Mouse (Mus musculus) kidney, postnatal 0 days (tissue): Measurements from ENCODE around the gene Col8a2. TPM values are rescaled to one million over a fixed set of nuclear protein-coding genes. Genes with fewer than 3 reads are reported as not detected.
A peak's percentile ranks its signal among the peaks of the same experiment; 100 is the strongest.

Experiments
- ATAC-seq: fragments of 200-750 bp; cut with Nextera tagmentation; replicated peaks from 2 replicates; pipeline ENCODE4 v1.8.0; 2017; ENCODE audit warnings: low read depth, moderate number of reproducible peaks, moderate TSS enrichment, moderate library complexity; ENCODE audit not compliant: low FRiP score
- DNase-seq: peaks from one replicate; pipeline ENCODE4 v3.0.0-alpha.2; 2016; ENCODE audit warnings: low spot score
- H3K27ac ChIP-seq: fragments of 300-500 bp; sonication (generic); 2 replicates; pipeline ENCODE4 v1.5.1; 2014; ENCODE audit warnings: mild to moderate bottlenecking
- H3K27me3 ChIP-seq: fragments of 300-500 bp; sonication (generic); 2 replicates; pipeline ENCODE4 v1.6.1; 2014; ENCODE audit warnings: low read length, mixed read lengths; ENCODE audit not compliant: insufficient read depth
- H3K36me3 ChIP-seq: fragments of 300-500 bp; sonication (generic); 2 replicates; pipeline ENCODE4 v1.6.1; 2014; ENCODE audit warnings: low read length, mixed read lengths; ENCODE audit not compliant: insufficient read depth
- H3K4me1 ChIP-seq: fragments of 300-500 bp; sonication (generic); replicated peaks from 2 replicates; pipeline ENCODE4 v1.6.1; 2014; ENCODE audit warnings: antibody characterized with exemption, low read length, mixed read lengths; ENCODE audit not compliant: insufficient read depth
- H3K4me2 ChIP-seq: fragments of 300-500 bp; sonication (generic); 2 replicates; pipeline ENCODE4 v1.6.1; 2014; ENCODE audit warnings: mild to moderate bottlenecking, low read length, moderate library complexity, mixed read lengths
- H3K4me3 ChIP-seq: fragments of 300-500 bp; sonication (generic); replicated peaks from 2 replicates; pipeline ENCODE4 v1.5.1; 2014; ENCODE audit warnings: low read depth, low read length
- H3K9ac ChIP-seq: fragments of 300-500 bp; sonication (generic); 2 replicates; pipeline ENCODE4 v1.6.1; 2014; ENCODE audit warnings: low read depth, low read length
- H3K9me3 ChIP-seq: fragments of 300-500 bp; sonication (generic); replicated peaks from 2 replicates; pipeline ENCODE4 v1.6.1; 2016; ENCODE audit warnings: low read length, inconsistent platforms, mixed read lengths
- CTCF ChIP-seq: IDR thresholded peaks from 2 replicates; pipeline ENCODE4 v1.5.1; 2016; ENCODE audit warnings: antibody characterized with exemption, low read depth, mild to moderate bottlenecking, moderate library complexity
- WGBS: fragments of 180-500 bp; shearing (Covaris S2); extraction: QIAGEN DNeasy Blood & Tissue Kit; methylation state at CpG from one replicate; pipeline ENCODE4 v1.1.7; 2014; 5-methylcytosine and 5-hydroxymethylcytosine counted together
- polyA plus RNA-seq: library from polyadenylated mRNA; unstranded; fragments of >200 nt; fragmentation: Nextera tagmentation; extraction: Ambion mirVana; gene quantifications from 2 replicates; pipeline ENCODE4 v1.2.1, GENCODE M21; 2015

Gene Col8a2
- polyA plus RNA-seq, 1 experiment from 2014 or later, result 8.1 TPM

DNA sequence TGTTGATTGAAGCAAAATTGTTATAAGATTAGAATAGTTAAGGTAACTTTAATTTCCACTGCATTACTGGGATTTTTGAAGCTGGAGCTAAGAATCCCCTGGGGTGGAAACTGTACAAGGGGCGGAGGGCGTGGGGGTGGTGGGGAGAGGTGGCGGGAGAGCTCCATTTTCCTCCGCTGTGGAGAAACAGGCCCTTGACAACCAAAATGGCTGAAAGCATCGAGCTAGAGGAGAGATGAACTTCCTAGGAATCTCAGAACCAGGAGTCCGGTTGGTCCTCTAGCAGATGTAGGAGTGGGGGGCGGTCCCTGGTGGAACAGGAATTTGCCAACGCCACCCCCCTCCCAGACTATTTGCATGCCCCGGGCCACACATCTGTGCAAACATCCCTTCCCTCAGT lies 4.9 kb upstream of the Col8a2 start:
- DNase-seq (no peak), ATAC-seq (no peak)
- Histone ChIP-seq H3K27me3 (peaks cover 8% of the 10 kb centered on the region), H3K4me2 (no peak overlapping the region), H3K4me1 (peaks cover 6% of the 10 kb centered on the region; the same call in 1 of the 2 replicates), H3K36me3 (no peaks in the 10 kb centered on the region), H3K9ac (no peak overlapping the region), H3K4me3 (no peak overlapping the region), H3K27ac (no peak overlapping the region), H3K9me3 (no peaks in the 10 kb centered on the region)
- 68% methylated on average over 9 of the region's 9 CpGs for WGBS
- no peak for TF ChIP-seq CTCF

DNA sequence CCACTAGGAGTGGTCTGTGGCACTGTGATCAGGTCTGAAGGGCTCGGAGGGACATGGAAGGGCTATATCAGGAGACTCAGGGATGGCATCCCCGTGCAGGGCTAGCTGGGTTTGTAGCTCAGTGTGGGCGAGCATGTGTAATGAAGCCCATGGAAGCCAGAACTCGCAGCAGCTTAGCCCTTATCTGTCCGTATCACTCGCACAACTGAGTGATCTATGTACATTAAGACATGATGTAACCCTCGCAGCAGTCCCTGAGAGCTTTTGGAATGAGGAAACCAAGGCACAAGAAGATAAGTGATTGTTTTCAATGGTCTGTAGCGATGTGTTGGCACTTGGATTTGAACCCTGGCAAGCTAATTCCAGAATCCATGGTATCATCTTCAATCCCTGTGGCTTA lies 3.0 kb upstream of the Col8a2 start:
- no peak overlapping the region for H3K9ac ChIP-seq
- no peak for DNase-seq
- WGBS, result 86% methylated on average over 8 of the region's 8 CpGs
- H3K9me3 ChIP-seq, result no peaks in the 10 kb centered on the region
- ATAC-seq, result no peak
- H3K36me3 ChIP-seq, result no peaks in the 10 kb centered on the region
- no peak overlapping the region for H3K4me3 ChIP-seq
- H3K4me2 ChIP-seq, result no peak overlapping the region
- H3K4me1 ChIP-seq, result peaks cover 8% of the 10 kb centered on the region; the same call in 1 of the 2 replicates
- H3K27me3 ChIP-seq, result peaks cover 15% of the 10 kb centered on the region
- H3K27ac ChIP-seq, result no peak overlapping the region
- TF ChIP-seq CTCF, result no peak

DNA sequence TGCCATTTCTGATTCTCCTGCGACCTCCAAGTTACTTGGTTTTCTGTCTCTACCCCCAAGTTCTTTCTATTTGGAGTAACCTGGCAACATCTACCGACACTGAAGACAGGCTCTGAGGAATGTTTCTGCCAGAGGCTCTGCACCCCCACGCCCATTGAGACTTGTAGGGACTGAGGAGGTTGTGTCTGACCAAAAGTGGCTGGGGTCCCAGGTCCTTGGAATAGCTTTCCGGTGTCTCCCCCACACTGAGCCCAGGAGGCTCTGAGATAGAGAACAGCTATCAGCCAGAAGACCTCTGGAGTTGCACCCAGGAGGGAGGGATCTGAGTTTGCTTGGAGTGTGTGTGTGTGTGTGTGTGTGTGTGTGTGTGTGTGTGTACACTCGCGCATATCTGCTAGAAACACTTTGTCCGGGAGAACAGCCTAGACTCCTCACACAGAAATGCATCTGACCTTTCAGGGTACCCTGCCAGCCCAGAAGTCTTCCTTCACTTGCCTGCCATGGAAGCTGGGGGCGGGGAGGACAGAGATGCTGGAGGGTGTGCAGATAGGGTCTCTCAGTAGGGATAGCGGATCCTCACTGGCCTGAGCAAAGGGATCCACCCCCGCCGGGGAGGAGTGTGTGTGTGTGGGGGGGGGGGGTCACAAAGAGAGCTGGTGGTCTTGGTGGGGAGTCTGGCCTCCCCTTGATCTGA lies 856 bp downstream of the Col8a2 start:
- Histone ChIP-seq H3K36me3 (no peaks in the 10 kb centered on the region), H3K27ac (no peak overlapping the region), H3K9ac (no peak overlapping the region), H3K9me3 (no peaks in the 10 kb centered on the region), H3K4me1 (peaks cover 17% of the 10 kb centered on the region; the same call in 1 of the 2 replicates), H3K4me3 (no peak overlapping the region), H3K4me2 (peak overlapping the region; percentile 77), H3K27me3 (peaks cover 15% of the 10 kb centered on the region)
- no peak for TF ChIP-seq CTCF
- WGBS, result 30% methylated on average over 11 of the region's 11 CpGs
- ATAC-seq (no peak; the same call in 1 of the 2 replicates), DNase-seq (peak; percentile 50)

DNA sequence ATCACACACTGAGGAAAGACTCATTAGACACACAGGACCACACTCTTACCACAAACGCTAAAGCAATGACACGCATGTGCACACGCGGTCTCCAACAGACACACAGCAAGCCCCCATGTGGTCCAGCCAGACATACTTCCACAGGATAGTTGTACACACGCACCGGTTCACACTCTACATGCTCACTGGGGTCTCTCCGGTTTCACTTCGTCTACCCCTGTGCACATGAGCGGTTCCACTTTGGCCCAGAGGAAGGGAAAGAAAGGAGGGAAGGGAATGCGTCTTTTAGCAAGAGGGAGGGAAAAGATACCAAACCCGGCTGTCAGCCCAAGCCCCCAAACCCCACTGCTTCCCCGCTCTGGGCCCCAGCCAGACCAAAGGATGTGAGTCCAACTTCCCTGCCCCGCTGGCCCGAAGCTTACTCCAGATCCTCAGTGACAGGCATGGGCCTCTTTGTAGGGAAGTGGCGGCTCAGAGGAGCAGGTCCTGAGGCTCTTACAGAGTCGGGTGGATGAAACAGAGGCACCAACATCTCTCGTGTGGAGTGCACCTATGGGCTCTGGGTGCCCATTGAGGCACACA lies 1.6 kb downstream of the Col8a2 start:
- H3K4me1 ChIP-seq, result peaks cover 17% of the 10 kb centered on the region; the same call in 1 of the 2 replicates
- no peak for ATAC-seq
- H3K9ac ChIP-seq, result no peak overlapping the region
- H3K4me3 ChIP-seq, result no peak overlapping the region
- H3K36me3 ChIP-seq, result no peaks in the 10 kb centered on the region
- H3K27ac ChIP-seq, result peak overlapping the region; percentile 25; the same call in 1 of the 2 replicates
- TF ChIP-seq CTCF, result no peak
- peak overlapping the region; percentile 77 for H3K4me2 ChIP-seq
- WGBS, result 27% methylated on average over 17 of the region's 17 CpGs
- peaks cover 15% of the 10 kb centered on the region for H3K27me3 ChIP-seq
- DNase-seq, result peak; percentile 63
- no peaks in the 10 kb centered on the region for H3K9me3 ChIP-seq

DNA sequence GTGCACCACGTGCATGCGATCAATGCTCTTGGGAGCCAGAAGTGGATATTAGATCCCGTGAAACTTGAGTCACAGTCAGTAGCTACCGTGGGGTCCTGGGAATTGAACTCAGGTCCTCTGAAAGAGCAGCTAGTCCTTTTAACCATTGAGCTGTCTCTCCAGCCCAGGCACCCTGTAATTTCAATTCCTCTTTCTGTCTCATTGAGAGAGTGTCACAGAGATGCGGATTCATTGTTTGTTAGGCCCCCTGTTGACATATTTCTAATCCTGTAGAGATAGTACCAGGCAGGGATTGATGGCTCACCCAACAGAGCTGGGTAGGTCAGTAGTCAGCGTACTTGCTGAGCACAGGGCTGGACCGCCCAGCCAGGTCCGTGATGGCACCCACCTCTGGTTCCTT lies 3.7 kb downstream of the Col8a2 start:
- H3K4me3 ChIP-seq, result no peak overlapping the region
- peaks cover 15% of the 10 kb centered on the region for H3K27me3 ChIP-seq
- no peaks in the 10 kb centered on the region for H3K9me3 ChIP-seq
- no peaks in the 10 kb centered on the region for H3K36me3 ChIP-seq
- TF ChIP-seq CTCF, result no peak
- WGBS, result 88% methylated on average over 8 of the region's 8 CpGs
- H3K9ac ChIP-seq, result no peak overlapping the region
- peaks cover 17% of the 10 kb centered on the region; the same call in 1 of the 2 replicates for H3K4me1 ChIP-seq
- no peak overlapping the region for H3K27ac ChIP-seq
- no peak for DNase-seq
- ATAC-seq, result no peak
- no peak overlapping the region for H3K4me2 ChIP-seq

DNA sequence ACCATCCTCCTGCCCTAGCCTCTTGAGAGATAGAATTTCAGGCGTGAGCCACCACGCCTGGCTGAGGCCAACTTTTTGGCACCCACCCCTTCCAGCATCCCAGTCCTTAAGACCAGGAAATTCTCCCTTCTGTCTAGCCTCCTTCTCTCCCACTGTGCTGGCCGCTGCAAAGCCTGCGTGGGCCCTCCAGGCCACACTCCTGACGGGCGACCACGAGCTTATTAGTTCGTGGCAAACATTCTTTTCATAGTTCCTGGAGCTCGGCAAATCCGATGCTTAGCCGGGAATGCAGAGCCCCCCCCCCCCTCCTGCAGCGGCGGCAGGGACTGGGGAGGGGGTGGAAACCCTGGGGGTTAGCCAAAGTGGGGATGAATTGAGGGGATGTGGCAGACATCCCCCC lies 4.6 kb downstream of the Col8a2 start:
- no peak overlapping the region for H3K4me3 ChIP-seq
- H3K36me3 ChIP-seq, result no peaks in the 10 kb centered on the region
- 24% methylated on average over 13 of the region's 13 CpGs for WGBS
- DNase-seq (no peak), ATAC-seq (no peak)
- H3K4me2 ChIP-seq, result no peak overlapping the region
- no peak overlapping the region for H3K27ac ChIP-seq
- H3K9ac ChIP-seq, result no peak overlapping the region
- no peaks in the 10 kb centered on the region for H3K9me3 ChIP-seq
- H3K4me1 ChIP-seq, result peaks cover 17% of the 10 kb centered on the region; the same call in 1 of the 2 replicates
- H3K27me3 ChIP-seq, result peaks cover 11% of the 10 kb centered on the region
- no peak for TF ChIP-seq CTCF
